Mouse (Mus musculus) erythroblast, embryonic 14.5 days (primary cell): ENCODE results near the gene Gm525.

Source experiments
- GATA1 ChIP-seq: IDR thresholded peaks from 2 replicates; pipeline ENCODE4 v1.6.1; 2012; ENCODE audit warnings: low read length, inconsistent platforms, mixed read lengths
- TAL1 ChIP-seq: IDR thresholded peaks from 3 replicates; pipeline ENCODE4 v1.6.1; 2012; ENCODE audit warnings: low read length, inconsistent platforms, mixed read lengths

DNA sequence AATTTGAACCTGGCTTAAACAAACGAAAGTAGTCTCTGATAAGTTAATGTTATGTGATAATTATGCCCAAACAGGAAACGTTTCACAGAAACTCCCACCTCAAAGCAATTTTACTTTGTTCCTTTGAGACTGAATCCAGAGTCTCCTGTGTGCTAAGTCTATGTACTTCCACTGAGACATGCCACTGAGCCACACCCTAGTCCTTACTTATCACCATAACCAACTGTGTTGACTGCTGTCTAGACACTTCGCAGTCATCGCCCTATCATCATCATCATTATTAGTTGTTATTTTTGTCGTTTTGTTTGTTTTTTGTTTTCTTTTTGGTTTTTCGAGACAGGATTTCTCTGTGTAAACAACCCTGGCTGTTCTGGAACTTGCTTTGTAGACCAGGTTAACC, 9.3 kb upstream of the Gm525 start:
- no peak for TF ChIP-seq TAL1
- TF ChIP-seq GATA1: no peak
